Mouse (Mus musculus) C2C12 (cell line): ENCODE data around the gene Cnpy2. TPM values are rescaled to one million over a fixed set of nuclear protein-coding genes. Genes with fewer than 3 reads are reported as not detected.
"Not testable (repeated sequence)": the region's sequence is repeated elsewhere in the genome, so short reads cannot be mapped to it uniquely, and the experiment has no call there.

Experiments used
- H3K27me3 ChIP-seq: one replicate; pipeline ENCODE4 v1.6.1; 2011; ENCODE audit not compliant: control insufficient read depth, insufficient read depth, insufficient read length
- H3K36me3 ChIP-seq: one replicate; pipeline ENCODE4 v1.6.1; 2011; ENCODE audit not compliant: control insufficient read depth, insufficient read depth
- H3K4me3 ChIP-seq: one replicate; pipeline ENCODE4 v1.5.1; 2011; ENCODE audit warnings: mild to moderate bottlenecking, control low read depth; ENCODE audit not compliant: poor library complexity, insufficient read depth, severe bottlenecking
- H3K79me2 ChIP-seq: one replicate; pipeline ENCODE4 v1.6.1; 2011; ENCODE audit not compliant: control insufficient read depth, insufficient read depth
- H3K79me3 ChIP-seq: one replicate; pipeline ENCODE4 v1.6.1; 2011; ENCODE audit warnings: low read depth, control low read depth
- H3ac ChIP-seq: one replicate; pipeline ENCODE3; 2011; ENCODE audit warnings: low read depth; ENCODE audit not compliant: control insufficient read depth, insufficient read length
- CEBPB ChIP-seq: IDR thresholded peaks from one replicate; pipeline ENCODE4 v1.6.1; 2011; ENCODE audit warnings: low read depth, mild to moderate bottlenecking, control low read depth, moderate library complexity
- CTCF ChIP-seq: IDR thresholded peaks from one replicate; pipeline ENCODE4 v1.5.1; 2011; ENCODE audit not compliant: control insufficient read depth, insufficient read depth, insufficient read length
- FOSL1 ChIP-seq: IDR thresholded peaks from one replicate; pipeline ENCODE4 v1.8.0; 2011; ENCODE audit warnings: mild to moderate bottlenecking, low read length; ENCODE audit not compliant: poor library complexity, insufficient read depth, severe bottlenecking
- MAX ChIP-seq: IDR thresholded peaks from one replicate; pipeline ENCODE4 v1.6.1; 2011; ENCODE audit warnings: mild to moderate bottlenecking, control low read depth
- MYOD1 ChIP-seq: IDR thresholded peaks from one replicate; pipeline ENCODE4 v1.6.1; 2011; ENCODE audit warnings: low read depth; ENCODE audit not compliant: control insufficient read depth, insufficient read length
- MYOG ChIP-seq: IDR thresholded peaks from one replicate; pipeline ENCODE4 v1.6.1; 2011; ENCODE audit not compliant: control insufficient read depth, insufficient read length; ENCODE audit errors: extremely low read depth
- USF1 ChIP-seq: IDR thresholded peaks from one replicate; pipeline ENCODE4 v1.6.1; 2011; ENCODE audit warnings: low read depth, mild to moderate bottlenecking, control low read depth, moderate library complexity
- long read RNA-seq, 2 experiments: library from polyadenylated mRNA; unstranded; transcript quantifications; one replicate each; pipeline ENCODE4 v2.0.0; 2019 to 2020
- polyA plus RNA-seq: library from polyadenylated mRNA; unstranded; fragments of >200 nt; fragmentation: generic; extraction: Trizol; gene quantifications from one replicate; pipeline ENCODE4 v1.2.1, GENCODE M21; 2012; ENCODE audit warnings: missing spikeins

Gene Cnpy2
- 102 TPM for polyA plus RNA-seq
- long read RNA-seq, experiment 1, transcript Cnpy2-202 (6 exons, 1,383 nt): major isoform, 99 of 134 reads
- long read RNA-seq, experiment 1, partial matches to known transcripts: 27 of 134 reads
- long read RNA-seq, experiment 1, other reads (novel, unspliced or antisense): 7 of 134 reads
- long read RNA-seq, experiment 2, transcript Cnpy2-202 (6 exons, 1,383 nt): major isoform, 44 of 48 reads
- long read RNA-seq, experiment 2, partial matches to known transcripts: 0 of 48 reads
- long read RNA-seq, experiment 2, other reads (novel, unspliced or antisense): 4 of 48 reads

DNA sequence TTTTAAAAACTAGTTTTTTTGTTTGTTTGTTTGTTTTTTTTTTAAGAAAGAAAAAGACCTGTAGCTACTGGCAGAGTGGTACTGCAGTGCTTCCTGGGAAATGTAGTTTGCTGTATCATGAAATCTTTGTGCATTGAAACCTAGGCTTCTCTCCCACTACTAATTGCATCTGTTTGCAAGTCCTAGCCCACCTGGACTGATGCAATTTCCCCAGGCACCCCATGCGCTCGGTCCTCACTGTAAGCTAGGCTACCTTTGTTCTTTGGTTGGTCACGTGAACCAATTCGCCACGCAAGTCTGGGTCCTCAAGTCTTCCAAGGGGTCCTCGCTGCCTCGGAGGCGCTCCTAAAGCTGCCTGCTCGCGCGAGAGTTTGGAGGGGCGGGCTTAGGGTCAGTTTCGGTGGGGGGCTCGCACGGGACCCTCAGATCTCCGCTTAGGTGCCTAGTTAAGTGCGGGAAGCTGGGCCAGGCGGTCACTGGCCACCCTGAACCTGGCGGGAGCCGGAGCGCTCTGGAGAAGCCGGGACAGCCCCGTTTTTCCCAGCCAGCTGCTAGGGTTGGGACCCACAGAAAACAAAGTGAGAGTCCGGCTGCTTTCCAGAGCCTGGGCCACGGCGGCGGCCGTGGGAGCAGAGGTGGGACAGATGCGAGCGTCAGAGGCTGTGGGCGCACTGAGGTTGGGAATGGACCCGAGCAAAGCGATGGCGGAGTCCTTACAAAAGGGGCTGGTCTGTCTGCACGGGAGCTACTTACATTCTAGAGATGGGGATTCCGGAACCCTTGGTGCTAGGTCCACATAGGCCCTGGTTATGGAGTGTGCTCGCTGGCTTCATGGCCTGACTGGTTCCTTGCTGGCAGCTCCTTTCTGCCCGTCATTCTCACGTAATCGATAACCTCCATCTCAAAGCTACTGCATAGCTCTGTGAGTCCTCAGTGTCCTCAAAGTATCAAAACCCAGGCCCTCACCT, at the start of gene Cnpy2:
Gene Cnpy2, plus strand, starts transcription at position 319 of the 968 bp plus-strand sequence.
- peaks cover 5% of the 10 kb centered on the region for H3K79me3 ChIP-seq
- H3K79me2 ChIP-seq: peaks cover 25% of the 10 kb centered on the region
- peaks cover 48% of the 10 kb centered on the region for H3K36me3 ChIP-seq
- H3K4me3 ChIP-seq: peak within 1 kb of the TSS; percentile 92
- TF ChIP-seq CTCF (no peak), MYOG (no peak), USF1 (peak; percentile 98), MAX (peak; percentile 86), FOSL1 (no peak), MYOD1 (no peak), CEBPB (no peak)
- H3ac ChIP-seq: peak within 1 kb of the TSS; percentile 98
- no peaks in the 10 kb centered on the region for H3K27me3 ChIP-seq

DNA sequence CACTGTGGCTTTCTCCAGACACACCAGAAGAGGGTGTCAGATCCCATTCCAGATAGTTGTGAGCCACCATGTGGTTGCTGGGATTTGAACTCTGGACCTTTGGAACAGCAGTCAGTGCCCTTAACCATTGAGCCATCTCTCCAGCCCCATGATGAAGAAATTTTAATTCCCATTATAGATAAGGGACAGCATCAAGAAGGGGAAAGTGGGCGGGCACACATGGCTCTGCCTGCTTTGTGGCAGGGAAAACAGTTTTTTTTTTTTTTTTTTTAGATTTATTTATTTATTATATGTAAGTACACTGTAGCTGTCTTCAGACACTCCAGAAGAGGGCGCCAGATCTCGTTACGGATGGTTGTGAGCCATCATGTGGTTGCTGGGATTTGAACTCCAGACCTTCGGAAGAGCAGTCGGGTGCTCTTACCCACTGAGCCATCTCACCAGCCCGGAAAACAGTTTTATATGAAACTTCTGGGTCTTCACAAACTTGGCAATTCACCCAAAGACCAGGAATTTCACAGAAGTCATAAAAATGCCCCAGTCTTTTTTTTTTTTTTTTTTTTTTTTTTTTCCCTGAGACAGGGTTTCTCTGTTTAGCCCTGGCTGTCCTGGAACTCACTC, 49.3 kb upstream of the Cnpy2 start:
- H3K4me3 ChIP-seq, H3ac ChIP-seq, H3K36me3 ChIP-seq, H3K79me3 ChIP-seq, H3K27me3 ChIP-seq, H3K79me2 ChIP-seq: not testable (repeated sequence)

DNA sequence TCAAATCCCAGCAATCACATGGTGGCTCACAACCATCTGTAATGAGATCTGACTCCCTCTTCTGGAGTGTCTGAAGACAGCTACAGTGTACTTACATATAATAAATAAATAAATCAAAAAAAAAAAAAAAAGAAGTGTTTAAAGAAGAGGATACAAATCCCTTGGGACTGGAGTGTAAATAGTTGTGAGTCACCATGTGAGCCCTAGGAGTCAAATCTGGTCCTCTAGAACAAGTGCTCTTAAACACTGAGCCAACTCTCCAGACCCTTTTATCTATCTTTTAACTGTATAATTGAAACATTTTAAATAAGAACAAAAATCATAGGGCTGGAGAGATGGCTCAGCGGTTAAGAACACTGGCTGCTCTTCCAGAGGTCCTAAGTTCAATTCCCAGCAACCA, 46.9 kb upstream of the Cnpy2 start:
- H3K36me3 ChIP-seq, H3ac ChIP-seq, H3K4me3 ChIP-seq: not testable (repeated sequence)

DNA sequence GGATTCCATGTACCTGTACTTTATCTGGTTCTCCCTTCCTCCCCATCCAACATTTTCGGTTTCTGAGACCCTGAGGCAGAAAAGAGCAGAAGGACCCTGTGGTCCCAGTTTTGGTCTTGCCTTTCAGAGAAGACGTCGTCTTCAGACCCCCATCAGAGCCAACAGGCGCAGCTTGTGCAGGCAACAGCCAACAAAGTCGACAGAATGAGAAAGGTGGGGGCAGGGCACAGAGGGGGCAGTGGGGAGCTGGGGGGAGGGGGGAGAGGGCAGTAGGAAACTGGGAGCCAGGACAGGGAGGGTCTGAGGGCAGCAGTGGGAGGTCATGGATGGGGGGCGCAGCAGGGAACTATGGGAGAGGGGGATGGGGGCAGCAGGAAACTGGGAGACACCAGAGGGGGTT, 44.1 kb upstream of the Cnpy2 start:
- Histone ChIP-seq H3K4me3 (no peak overlapping the region), H3K36me3 (peaks cover 12% of the 10 kb centered on the region), H3K79me2 (no peaks in the 10 kb centered on the region), H3ac (no peak overlapping the region), H3K79me3 (no peaks in the 10 kb centered on the region), H3K27me3 (no peaks in the 10 kb centered on the region)
- TF ChIP-seq USF1: no peak
- TF ChIP-seq MAX: no peak
- TF ChIP-seq CEBPB: no peak
- no peak for TF ChIP-seq FOSL1
- TF ChIP-seq CTCF: no peak

More for the DNA sequence above, 46.9 kb upstream of the Cnpy2 start:
- not testable (repeated sequence) for H3K27me3 ChIP-seq, H3K79me2 ChIP-seq, H3K79me3 ChIP-seq

DNA sequence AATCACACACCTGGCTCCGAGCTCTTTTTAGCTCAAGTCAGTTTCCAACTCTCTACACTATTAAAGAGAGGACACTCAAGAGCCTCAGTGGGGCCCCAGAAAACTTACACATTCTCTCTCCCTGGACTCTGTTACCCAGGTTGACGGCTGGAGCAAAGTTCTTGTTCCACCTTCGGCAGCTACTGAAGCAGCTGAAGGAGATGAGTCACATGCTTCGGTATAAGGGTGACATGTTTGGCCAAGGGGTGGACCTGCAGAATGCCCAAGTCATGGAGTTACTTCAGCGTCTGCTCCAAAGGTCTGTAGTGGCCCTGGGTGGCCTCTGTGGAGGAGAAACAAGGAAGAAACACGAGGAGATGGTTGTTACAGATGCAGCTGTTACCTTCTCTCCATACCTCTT, 41.3 kb upstream of the Cnpy2 start:
- H3K4me3 ChIP-seq: no peak overlapping the region
- no peaks in the 10 kb centered on the region for H3K79me2 ChIP-seq
- H3K79me3 ChIP-seq: no peaks in the 10 kb centered on the region
- H3K36me3 ChIP-seq: peaks cover 21% of the 10 kb centered on the region
- no peaks in the 10 kb centered on the region for H3K27me3 ChIP-seq
- no peak for TF ChIP-seq USF1
- TF ChIP-seq FOSL1: no peak
- no peak for TF ChIP-seq MYOD1
- TF ChIP-seq MYOG: no peak
- TF ChIP-seq MAX: no peak
- TF ChIP-seq CTCF: no peak
- no peak for TF ChIP-seq CEBPB
- H3ac ChIP-seq: no peak overlapping the region

DNA sequence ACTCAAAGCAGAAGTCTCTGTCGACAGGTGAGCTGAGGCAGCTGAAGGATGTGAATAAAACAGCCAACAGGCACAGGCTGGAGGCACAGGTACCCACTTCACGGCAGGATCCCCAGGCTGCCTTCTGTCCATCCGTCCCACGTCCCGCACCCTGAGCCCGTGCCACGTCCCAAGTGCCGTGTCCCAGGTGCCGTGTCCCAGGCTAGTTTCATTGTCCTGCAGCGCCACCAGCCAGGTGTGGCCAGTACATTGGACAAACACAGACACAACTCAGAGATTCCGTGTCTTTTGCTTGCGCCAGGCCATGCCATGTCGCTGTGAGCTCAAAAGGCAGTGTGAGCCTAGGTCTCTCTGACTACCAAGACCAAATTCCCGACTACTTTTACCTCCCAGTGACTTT, 40.6 kb upstream of the Cnpy2 start:
- Histone ChIP-seq H3K79me2 (no peaks in the 10 kb centered on the region), H3ac (no peak overlapping the region), H3K4me3 (no peak overlapping the region), H3K27me3 (no peaks in the 10 kb centered on the region), H3K79me3 (no peaks in the 10 kb centered on the region), H3K36me3 (peaks cover 26% of the 10 kb centered on the region)
- TF ChIP-seq CTCF: no peak
- TF ChIP-seq USF1: no peak
- no peak for TF ChIP-seq MAX
- no peak for TF ChIP-seq FOSL1
- TF ChIP-seq MYOD1: no peak
- TF ChIP-seq MYOG: no peak
- TF ChIP-seq CEBPB: no peak
